Mouse (Mus musculus) heart, postnatal 10 days (tissue): ENCODE measurements around the gene Lipc. TPM values are rescaled to one million over a fixed set of nuclear protein-coding genes. Genes with fewer than 3 reads are reported as not detected.
A peak's percentile ranks its signal among the peaks of the same experiment; 100 is the strongest.

ENCODE experiments used
- DNase-seq, 2 experiments: peaks; one replicate each; pipeline ENCODE4 v3.0.0; 2021
- intact Hi-C: fragments of 180-260 bp; cut with DNase I; formaldehyde crosslinking; loops from one replicate; pipeline ENCODE4 v1.15.1; 2025
- total RNA-seq, 2 experiments: library from RNA; stranded (reverse); gene quantifications; 2 replicates each; pipeline ENCODE4 v1.2.3; 2021

Gene Lipc
- under 1 TPM in 1 of 2 experiments, not detected in 1; 0.27 TPM for total RNA-seq

DNA sequence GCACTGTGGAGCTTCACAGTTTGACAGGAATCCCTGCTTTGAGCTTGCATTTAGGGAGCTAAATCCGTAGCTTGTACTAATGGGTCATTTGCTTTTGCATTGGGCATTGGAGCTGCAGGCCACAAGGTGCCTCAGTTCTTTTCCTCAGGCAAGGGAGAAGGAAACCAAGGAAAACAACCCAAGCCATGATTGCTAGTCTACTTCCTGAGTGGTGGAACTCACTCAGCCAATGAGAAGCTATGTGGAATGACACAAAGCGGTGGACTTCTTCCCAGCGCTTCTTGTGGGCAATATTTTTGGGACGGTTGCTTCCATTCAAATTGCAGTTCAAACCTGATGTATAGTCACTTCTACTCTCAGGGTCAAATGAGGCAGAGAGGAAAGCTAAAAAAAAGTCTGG lies at the start of gene Lipc:
Gene Lipc (minus strand): TSS at position 101 of the 400 bp plus-strand sequence.
- no peak for DNase-seq
- intact Hi-C loops = no loop called here

DNA sequence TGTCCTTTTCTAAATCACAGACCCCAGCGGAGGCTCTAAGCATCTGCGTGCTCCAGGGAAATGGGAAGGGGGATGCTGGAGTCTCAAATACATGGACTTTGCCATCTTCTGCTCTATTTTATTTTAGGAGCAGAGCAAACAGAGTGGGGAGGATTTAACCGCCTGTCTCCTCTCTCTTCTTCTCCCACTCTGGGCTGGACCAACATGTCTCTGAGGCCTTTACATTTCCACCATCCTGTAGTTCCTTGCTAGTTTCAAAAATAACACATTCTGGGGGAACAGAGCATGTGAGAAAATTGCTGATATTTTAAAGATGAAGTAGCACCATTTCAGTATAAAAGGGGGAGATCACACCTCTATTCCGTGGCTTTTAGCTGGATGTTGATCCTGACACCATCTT lies 47.1 kb upstream of the Lipc start:
- intact Hi-C loops = no loop called here
- no peak for DNase-seq

DNA sequence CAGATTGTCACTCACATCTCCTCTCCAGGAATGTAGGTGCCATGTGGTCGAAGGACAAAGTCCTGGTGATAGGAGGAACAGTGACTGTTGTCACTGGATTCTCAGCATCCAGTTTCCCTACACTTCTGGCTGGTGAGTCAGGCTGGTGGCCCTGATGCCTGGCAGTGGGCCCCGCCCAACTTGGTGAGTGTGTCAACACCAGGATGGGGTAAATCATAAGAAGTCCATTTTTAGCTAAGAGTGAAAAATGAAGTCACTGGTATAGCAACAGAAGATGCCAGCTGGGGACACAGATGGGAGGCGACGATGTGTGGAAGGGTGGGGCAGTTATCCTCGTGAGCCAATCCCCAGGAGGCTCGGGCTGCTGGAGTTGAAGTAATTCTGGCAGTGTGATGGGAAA lies 46.7 kb upstream of the Lipc start:
- DNase-seq = no peak
- intact Hi-C loops = no loop called here

DNA sequence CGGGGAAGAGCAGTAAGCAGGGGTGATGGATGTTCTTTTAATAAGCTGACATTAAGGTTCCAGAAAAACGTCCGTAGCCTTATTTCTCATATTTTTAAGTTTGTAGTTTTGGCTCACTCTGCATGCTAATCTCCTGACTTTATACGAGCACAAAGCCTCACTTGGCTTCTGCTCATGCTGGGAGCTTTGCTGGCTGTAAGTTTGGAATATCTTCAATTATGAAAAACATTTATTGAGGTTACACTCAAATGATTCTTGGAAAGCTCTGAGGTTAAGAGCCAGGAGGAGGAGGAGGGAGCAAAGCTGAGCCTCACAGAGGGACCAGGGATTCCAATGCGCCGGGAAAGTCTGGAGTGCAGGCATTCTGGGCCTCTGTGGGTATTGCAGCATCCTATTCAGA lies 41.3 kb upstream of the Lipc start:
- intact Hi-C loops = no loop called here
- DNase-seq = peak; percentile 17 to 18

DNA sequence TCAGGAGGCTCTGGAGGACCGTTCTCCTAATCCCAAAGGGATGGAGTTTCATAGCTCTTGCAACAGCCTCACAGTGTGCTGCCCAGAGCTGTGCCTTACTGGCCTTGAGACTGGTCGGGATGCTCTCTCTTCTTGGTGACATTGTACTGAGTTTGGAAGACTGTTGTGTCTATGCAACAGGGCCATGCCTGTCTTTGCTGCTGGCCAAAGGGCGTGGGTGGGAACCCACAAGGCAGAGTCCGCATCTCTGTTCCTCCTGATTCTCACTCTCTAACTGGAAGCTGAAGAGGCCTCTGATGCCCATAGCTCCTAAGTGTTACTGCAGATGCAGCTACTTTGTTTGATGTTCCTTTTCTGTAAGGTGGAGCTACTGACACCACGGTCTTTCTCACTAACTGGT lies 39.4 kb upstream of the Lipc start:
- no peak for DNase-seq
- intact Hi-C loops = no loop called here

DNA sequence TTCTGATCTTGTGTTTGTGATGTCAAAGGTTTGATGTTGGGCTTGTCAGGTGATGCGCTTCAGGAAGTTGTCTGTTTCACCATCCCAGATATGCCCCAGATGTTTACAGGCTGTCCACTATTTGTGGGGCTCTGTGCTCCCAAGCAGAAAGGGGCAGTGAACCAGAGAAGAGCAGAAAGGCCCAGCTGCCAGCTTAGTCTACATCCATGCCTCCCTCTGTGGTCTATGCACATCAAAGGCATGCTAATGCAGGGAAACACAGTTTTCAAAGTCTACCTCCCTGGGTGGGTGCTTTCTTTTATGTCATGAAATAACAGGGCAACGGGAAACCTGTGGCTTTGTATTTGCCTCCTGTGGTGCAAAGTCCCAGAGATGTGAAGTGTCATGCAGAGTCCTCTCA lies 35.2 kb upstream of the Lipc start:
- no peak for DNase-seq
- intact Hi-C loops = no loop called here

DNA sequence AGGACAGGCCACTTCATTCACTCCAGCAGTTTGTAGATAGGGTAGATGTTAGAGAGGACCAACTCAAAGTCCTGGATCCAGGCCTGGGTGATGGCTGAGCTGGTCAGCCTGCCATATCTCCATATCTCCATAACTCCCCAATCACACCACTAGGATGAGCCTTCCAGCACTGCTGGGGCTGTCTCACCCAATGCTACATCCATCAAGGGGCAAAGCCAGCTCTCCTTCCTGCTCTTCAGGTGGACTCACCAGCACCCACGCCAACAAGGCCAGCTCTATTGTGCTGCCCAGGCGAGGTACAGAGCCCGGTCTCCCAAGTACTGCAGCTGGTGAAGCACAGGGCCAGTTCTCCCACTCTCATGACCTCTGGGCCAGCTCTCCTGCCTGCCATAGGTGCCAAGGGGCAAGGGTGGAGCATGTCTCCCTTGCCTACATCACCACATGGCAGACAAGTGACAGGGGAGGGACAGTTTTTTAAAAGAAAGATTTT lies 31.0 kb upstream of the Lipc start:
- intact Hi-C loops = no loop called here
- DNase-seq = no peak

DNA sequence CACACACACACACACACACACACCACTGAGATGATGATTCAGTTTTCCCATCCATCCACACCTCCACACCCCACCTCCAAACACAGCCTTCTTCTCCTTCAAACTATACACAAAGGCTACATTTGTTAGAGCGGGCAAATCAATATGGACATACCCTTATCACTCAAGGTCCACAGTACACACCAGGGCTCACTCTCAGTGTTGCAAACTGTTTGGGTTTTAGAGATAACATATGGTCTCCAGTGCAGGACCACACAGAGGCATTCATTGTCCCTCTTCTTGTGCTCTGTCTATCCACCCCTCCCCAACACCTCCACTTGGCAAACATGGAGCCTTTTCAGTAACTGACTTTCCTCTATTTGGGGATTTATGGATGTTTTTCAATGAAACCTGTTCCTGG lies 29.7 kb upstream of the Lipc start:
- no peak for DNase-seq
- intact Hi-C loops = no loop called here

DNA sequence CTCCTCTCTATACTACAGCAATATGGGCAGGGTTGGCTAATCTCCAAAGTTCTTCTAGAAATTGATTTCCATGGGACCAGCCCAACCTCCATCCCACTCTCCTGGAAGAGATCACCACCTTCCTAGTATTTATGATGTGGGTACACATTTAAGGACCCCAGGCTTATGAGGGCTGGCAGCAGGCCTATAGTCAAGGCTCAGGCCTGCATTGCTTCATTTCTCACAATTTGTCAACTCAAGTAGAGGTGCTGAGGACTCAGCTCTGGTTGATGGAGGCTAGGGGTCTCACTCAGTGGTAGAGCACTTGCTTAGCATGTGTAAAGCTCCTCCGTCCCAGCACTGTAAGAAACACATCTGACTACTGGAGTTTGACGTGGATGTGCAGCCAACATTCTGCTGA lies 27.6 kb upstream of the Lipc start:
- intact Hi-C loops = no loop called here

DNA sequence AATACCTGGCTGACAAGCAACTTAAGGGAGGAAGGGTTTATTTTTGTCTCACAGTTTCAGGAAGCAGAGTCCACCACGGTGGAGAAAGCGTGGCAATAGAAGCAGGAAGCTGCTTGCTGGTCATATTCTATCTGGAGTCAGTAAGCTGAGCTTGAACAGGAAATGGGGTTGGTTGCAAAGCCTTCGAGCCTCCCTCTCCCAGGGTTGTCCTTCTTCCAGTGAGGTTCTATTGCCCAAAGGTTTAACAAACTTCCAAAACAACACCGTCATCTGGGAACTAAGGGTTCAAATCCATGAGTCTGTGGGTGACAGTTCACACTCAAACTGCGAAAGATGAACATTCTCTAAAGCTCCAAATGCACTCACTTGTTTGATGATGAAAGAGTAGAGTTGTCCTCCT lies 27.1 kb upstream of the Lipc start:
- intact Hi-C loops = no loop called here
- no peak for DNase-seq

More for the DNA sequence above, 27.6 kb upstream of the Lipc start:
- no peak for DNase-seq

DNA sequence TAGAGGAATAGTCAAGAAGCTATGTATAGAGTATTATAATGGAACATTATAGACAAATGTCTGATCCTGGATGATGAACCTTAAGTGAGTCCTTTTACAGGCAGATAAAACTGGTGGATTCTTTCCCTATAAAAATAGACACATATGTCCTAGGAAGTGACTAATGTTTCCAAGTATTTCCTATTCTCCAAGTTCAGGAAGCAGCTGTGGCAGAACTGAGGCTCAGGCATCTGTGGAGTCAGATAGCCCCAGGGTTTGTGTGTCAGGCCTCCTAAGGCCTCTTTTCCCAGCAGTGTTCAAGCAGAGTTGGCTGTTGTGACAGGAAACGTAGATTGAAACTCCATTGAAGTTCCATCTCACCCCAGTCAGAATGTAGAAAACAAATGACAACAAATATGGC lies 25.4 kb upstream of the Lipc start:
- peak; percentile 43 to 49 for DNase-seq
- intact Hi-C loops = no loop called here

DNA sequence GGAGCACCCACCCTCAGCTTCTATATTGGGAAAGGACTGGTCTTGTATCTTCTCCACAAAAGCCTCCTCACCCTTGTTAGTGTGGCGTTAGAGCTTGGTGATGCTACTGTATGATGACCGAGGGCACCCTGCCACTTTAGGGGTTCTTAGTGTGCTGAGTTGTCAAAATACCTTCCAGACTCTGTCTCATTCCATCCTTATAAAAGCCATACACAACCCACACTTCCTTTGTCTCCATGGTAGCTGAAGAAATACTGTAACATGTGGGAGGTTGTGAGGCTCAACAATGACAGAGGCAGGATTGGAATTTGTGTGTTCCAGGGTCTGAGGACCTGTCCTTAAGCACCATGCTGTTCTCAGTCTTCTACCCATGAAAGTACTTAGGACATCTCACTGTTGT lies 23.9 kb upstream of the Lipc start:
- no peak for DNase-seq
- intact Hi-C loops = no loop called here

DNA sequence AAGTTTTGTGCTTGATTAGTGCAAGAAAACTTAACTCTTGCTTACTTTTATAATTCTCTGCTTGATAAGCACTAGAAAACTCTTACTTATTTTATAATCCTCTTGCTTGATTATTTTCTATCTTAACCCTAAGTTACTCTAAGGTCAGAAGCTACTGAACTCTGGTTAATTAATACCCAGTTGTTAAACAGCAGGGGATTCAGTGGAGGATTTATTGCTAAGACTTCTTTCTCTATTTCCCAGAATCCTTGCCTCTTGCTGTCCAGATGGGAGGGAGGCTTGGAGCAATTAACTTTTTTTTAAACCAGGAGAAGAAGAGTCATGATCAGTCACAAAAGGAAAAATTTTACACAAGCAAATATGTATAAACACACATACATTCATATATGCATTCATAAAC lies 21.3 kb upstream of the Lipc start:
- intact Hi-C loops = no loop called here
- no peak for DNase-seq

DNA sequence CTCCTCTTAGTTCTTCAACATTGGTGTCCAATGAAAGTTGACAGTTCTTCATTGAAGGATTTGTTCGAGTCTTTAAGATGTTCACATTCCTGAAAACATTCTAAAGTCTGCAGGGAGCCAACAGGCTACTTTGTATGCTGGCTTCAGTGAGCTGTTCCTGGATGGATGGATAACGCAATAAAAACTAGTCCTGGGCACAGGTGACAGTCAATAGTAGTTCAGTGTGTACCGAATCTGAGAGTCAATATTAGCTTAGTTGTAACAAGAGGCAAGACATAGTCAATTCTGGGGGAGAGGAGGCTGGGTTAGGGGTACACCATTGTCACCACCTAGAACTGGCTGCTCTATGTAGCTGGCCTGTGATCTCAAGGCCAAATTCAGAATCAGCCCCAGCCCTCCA lies 17.2 kb upstream of the Lipc start:
- no peak for DNase-seq
- intact Hi-C loops = loop anchor here (5.0 kb wide), 1 partner anchor 103 kb away; no protein-coding TSS in a partner anchor

DNA sequence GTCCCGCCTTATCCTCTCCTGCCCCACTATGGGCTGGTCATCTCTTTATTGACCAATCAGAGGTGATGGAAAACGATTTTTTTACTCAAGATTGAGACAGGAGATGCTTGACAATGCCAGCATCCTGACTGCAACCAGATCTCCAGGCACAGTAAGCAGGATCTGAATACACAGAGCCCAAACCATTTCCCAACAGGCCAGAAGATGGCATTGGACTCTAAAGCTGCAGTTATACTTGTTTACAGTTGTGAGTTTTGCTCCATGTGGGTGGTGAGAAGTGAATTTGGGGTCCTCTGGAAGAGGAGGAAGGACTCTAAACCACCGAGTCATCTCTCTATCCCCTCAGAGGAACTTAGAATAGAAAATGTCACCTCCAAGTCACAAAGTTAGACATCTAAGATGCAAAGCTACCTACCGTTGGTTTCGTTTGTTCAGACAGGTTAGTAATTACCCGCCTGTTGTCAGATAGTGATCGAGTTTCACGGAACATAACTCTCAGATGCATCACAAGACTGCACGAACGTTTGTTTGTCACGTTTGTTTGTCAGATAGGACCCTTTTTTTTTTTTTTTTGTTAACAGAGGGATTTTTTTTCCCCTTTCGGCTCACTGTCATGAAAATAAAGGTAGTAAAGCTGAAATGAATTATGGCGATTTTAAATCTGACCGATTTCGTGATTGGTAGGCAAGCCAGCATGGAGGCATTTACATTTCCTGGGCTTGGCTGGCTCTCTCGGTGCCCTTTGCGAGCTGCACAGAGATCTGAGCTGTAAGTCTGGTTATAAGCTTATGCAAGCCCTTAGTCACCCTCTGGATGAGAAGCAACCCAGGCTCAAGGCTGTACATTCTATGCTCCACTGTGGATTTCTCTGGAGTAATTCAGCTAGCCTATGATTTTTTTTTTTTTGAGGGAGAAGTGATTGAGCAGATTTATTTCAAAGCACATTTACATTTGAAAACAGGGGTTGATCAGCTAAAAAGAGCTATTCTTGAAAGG lies 14.3 kb upstream of the Lipc start:
- intact Hi-C loops = loop anchor here (5.0 kb wide), 1 partner anchor 106 kb away; no protein-coding TSS in a partner anchor
- DNase-seq = no peak

DNA sequence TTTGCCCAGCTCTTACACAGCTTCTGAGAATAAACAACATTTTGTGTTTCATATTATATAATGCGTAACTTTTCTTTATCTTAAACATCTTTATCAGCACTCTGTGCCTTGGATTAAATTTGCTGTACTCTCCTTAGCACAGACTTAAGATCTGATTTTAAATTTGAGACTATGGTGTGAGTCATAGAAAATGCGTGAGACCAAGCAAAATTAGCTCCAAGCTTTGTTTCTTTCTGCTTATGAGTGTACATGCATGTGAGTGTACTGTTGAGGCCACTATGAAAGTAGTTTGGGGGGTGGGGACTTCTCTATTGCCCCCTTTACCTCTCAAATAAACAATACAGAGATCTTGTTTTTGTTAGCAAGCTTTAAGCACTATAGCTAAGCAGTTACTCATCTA lies 13.4 kb upstream of the Lipc start:
- no peak for DNase-seq
- intact Hi-C loops = loop anchor here (5.0 kb wide), 1 partner anchor 107 kb away; no protein-coding TSS in a partner anchor

DNA sequence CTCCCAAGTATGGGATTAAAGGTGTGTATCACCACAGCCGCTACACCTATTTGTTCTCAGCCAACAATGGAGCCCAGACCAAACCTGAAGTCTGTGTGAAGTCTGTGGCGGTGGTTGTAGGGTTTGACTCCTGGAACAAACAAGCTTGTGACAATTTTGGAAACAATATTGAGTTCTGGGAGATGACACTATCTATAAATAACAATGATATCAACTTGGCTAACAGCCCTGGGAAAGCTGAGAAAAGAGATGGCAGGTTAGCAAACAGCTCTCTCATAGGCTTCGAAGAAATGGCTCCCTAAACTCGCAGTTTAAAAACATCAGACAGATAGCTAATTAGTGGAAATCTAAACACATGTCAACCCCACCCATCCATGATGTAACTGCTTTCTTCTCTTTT lies 13.0 kb upstream of the Lipc start:
- DNase-seq = no peak
- intact Hi-C loops = loop anchor here (5.0 kb wide), 1 partner anchor 107 kb away; no protein-coding TSS in a partner anchor

DNA sequence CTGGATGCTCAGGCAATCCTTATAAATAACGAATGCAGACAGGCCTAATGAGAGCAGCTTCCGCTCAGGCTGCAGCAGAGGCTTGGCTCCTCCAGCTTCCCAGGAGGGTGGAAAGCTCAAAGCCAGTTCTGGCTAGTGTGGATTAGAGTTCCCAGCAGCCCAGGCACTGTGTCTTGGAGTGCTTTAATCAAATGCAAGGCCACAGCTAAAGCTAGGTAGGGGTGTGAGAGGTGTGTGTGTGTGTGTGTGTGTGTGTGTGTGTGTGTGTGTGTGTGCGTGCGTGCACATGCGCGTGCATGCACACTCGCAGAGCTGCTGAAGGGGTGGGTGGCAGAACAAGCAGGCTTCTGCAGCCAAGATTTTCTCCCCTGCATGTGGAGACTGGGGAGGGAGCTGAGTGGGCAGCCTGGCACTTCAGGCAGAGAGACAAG lies 11.4 kb upstream of the Lipc start:
- intact Hi-C loops = no loop called here
- DNase-seq = no peak

DNA sequence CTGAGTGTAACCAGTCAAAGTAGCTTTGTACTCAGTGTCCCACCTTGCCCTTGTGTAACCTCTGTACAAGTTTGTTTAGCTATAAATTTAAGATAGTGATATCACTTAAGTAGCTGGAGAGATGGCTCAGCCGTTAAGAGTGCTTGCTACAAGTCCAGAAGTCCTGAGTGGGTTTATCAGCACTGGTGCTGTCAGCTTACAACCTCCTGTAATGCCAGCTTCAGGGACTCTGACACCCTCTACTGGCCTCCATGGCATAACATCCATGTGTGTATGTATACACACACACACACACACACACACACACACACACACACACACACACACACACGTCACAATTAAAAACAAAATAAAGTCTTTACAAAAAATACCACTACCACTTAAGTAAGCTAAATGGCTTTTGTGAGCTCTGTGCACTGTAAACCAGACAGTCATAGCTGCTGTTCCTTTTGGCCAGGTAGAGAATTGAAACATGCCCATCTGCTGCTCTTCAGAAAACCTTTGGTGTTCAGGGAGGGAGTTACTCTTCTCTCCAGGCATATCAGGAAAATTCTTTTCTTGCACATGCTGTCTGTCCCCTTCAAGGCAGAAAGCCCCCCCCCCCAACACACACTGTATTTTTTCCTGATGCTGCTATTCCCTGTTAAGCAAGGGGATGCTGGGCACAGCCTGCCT lies 10.9 kb upstream of the Lipc start:
- DNase-seq = no peak
- intact Hi-C loops = no loop called here

DNA sequence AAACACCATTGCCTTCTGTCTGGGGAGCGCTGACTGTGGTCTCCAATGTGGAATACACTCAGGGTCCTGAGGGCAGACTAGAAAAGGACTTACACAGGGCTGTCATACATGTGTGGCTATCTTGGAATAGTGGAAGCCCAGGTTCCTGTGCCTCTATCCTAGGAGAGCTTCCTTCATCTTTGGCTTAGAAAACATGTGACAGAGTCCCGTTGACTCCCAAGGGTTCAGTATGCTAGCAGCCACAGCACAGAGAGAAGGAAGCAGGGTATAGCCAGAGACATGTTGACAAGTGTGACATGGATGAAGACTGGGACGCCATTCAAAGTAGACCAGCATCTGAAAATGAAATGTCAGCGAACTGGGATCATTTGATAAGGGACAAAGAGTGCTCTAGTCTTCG lies 8.3 kb upstream of the Lipc start:
- DNase-seq = no peak
- intact Hi-C loops = no loop called here

DNA sequence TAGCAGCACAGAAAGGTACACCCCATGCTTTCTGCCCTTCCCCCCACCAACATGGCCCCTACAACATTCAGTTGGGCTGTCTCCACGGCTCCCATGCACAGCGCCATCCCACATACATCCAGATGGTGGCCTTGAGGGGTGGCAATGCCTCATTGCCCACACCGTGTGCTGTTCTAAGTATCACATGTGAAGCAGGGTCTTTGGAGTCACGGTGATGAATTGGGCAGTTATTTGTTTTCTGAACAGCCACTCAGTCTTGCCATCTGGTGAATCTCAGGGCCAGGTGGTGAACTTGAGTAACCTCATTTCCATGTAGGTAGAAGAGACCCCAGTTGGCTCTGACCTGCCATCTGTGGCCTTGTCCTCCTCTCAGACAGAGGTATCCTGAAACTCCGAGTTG lies 7.8 kb upstream of the Lipc start:
- intact Hi-C loops = no loop called here
- DNase-seq = no peak

DNA sequence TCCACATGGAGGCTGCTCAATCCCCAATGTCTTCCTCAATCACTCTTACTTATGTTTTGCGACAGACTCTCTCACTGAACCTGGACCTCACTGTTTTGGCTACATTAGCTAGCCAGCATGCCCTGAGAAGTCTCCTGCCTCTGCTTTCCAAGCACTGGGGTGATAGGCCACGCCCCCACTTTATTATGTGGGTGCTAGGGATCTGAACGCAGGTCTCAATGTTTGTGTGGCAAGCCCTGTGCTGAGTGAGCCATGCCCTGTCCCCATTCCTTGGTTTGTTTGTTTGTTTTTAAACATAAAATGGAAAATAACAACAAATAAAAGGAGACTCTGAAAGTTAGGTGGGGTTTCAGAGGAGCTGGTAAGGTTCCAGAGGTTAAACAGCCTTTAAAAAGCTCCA lies 7.4 kb upstream of the Lipc start:
- DNase-seq = no peak
- intact Hi-C loops = no loop called here
